Mouse (Mus musculus) heart, embryonic 12.5 days (tissue): ENCODE measurements at regions not wholly inside any gene's neighbourhood (a gene's known extent, or its start where the extent isn't known, plus 50 kb on each side); places are given as distances from the start of the nearest gene placed in this dataset.

ENCODE experiments used
- ATAC-seq: fragments of 200-750 bp; cut with Nextera tagmentation; 2 replicates; pipeline ENCODE4 v1.8.0; 2017; ENCODE audit warnings: moderate TSS enrichment, moderate library complexity; ENCODE audit not compliant: insufficient number of reproducible peaks, low FRiP score
- H3K27ac ChIP-seq: fragments of 300-500 bp; sonication (generic); 2 replicates; pipeline ENCODE4 v1.5.1; 2016; ENCODE audit warnings: mild to moderate bottlenecking, moderate library complexity; ENCODE audit not compliant: poor library complexity, severe bottlenecking
- H3K27me3 ChIP-seq: fragments of 300-500 bp; sonication (generic); replicated peaks from 2 replicates; pipeline ENCODE4 v1.6.1; 2016; ENCODE audit warnings: mild to moderate bottlenecking, moderate library complexity
- H3K36me3 ChIP-seq: fragments of 300-500 bp; sonication (generic); 2 replicates; pipeline ENCODE4 v1.6.1; 2016; ENCODE audit warnings: mild to moderate bottlenecking, moderate library complexity
- H3K4me1 ChIP-seq: fragments of 300-500 bp; sonication (generic); replicated peaks from 2 replicates; pipeline ENCODE4 v1.6.1; 2016; ENCODE audit warnings: mild to moderate bottlenecking
- H3K4me2 ChIP-seq: fragments of 300-500 bp; sonication (generic); 2 replicates; pipeline ENCODE4 v1.6.1; 2016; ENCODE audit warnings: mild to moderate bottlenecking, moderate library complexity
- H3K4me3 ChIP-seq: fragments of 300-500 bp; sonication (generic); 2 replicates; pipeline ENCODE4 v1.5.1; 2016; ENCODE audit warnings: mild to moderate bottlenecking
- H3K9ac ChIP-seq: fragments of 300-500 bp; sonication (generic); 2 replicates; pipeline ENCODE4 v1.6.1; 2016; ENCODE audit warnings: mild to moderate bottlenecking, moderate library complexity
- H3K9me3 ChIP-seq: fragments of 300-500 bp; sonication (generic); replicated peaks from 2 replicates; pipeline ENCODE4 v1.6.1; 2016; ENCODE audit warnings: mild to moderate bottlenecking, moderate library complexity
- WGBS: fragments of 180-500 bp; shearing (Covaris S2); methylation state at CpG from one replicate; pipeline ENCODE4 v1.1.7; 2016; 5-methylcytosine and 5-hydroxymethylcytosine counted together

DNA sequence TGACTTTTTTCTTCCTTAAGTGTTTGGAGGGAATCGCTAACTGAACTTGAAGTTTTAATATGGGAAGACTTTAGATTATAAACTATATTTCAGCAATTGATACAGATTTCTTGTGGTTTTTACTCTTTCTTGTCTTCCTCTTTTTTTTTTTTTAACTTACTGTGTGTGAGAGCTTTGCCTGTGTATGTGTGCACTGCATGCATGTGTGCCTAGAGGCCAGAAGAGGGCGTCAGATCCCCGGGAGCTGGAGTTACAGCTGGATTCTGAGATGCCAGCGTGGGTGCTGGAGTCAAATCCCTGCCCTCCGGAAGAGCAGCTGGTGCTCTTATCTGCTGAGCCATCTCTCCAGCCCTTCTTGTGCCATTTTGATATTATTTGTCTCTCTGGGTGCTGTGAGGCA lies 129.6 kb downstream of the Trim33 start:
- ATAC-seq = no peak
- 80% methylated on average over 5 of the region's 5 CpGs for WGBS
- peaks cover 6% of the 10 kb centered on the region for H3K4me1 ChIP-seq
- H3K4me2 ChIP-seq = no peak overlapping the region
- no peak overlapping the region for H3K9ac ChIP-seq
- no peaks in the 10 kb centered on the region for H3K27me3 ChIP-seq
- H3K9me3 ChIP-seq = no peaks in the 10 kb centered on the region
- no peak overlapping the region for H3K4me3 ChIP-seq
- no peak overlapping the region for H3K27ac ChIP-seq
- no peaks in the 10 kb centered on the region for H3K36me3 ChIP-seq

DNA sequence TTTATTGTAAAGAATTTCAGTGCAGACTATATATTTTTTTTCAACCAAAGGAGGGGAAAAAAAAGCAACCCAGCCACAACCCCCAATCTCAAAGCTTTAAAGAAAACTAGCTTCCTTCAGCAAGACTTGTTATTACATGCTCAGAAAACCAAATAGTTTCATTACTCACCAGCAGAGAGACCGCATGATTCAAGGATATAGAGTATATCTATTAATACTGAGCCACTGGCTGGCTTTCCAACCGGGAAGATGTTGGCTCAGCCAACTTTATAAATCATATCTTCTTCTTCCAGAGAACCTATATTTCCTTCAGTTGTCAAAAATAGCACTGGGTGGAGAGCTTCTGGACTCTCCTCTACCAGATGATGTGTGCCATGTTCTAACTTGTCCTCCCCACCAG lies 133.2 kb downstream of the Trim33 start:
- ATAC-seq = no peak
- no peaks in the 10 kb centered on the region for H3K27me3 ChIP-seq
- WGBS = 75% methylated on average over 2 of the region's 2 CpGs
- H3K36me3 ChIP-seq = no peaks in the 10 kb centered on the region
- H3K4me3 ChIP-seq = no peak overlapping the region
- no peaks in the 10 kb centered on the region for H3K9me3 ChIP-seq
- no peak overlapping the region for H3K9ac ChIP-seq
- H3K27ac ChIP-seq = no peak overlapping the region
- H3K4me1 ChIP-seq = peaks cover 12% of the 10 kb centered on the region
- no peak overlapping the region for H3K4me2 ChIP-seq

DNA sequence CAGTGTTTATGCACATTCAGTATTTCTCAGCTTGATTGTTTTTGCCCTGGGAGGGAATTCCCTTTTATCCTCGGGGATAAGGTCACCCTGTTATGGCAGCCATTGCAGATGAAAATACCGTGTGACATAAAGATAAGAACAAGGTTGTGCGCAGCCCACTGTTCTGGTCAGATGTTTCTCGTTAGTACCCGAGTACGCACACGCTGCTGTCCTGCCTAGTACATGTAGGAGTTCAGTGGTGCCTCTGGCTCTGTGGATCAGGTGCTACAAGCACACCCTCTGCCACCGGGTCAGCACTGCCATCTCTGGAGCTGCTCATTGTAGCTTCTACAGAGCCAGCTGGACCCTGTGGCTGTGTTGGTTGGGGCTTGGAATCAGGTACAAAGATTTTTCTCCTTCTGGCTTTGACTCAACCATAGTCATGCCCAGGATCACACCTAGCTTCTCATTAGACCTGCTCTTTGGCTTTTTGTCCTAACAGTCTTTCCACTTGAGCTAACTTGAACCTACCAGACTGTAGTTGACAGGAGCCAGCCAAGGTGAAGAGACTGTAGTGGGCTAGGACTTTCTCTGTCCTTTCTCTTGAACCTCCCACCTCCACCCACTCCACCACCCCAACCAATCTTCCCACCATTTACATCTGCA lies 136.1 kb downstream of the Trim33 start:
- 65% methylated on average over 8 of the region's 8 CpGs for WGBS
- no peak overlapping the region for H3K4me3 ChIP-seq
- no peaks in the 10 kb centered on the region for H3K36me3 ChIP-seq
- H3K27ac ChIP-seq = no peak overlapping the region
- H3K27me3 ChIP-seq = no peaks in the 10 kb centered on the region
- no peak overlapping the region for H3K9ac ChIP-seq
- peaks cover 25% of the 10 kb centered on the region for H3K4me1 ChIP-seq
- no peaks in the 10 kb centered on the region for H3K9me3 ChIP-seq
- no peak overlapping the region for H3K4me2 ChIP-seq
- no peak for ATAC-seq

DNA sequence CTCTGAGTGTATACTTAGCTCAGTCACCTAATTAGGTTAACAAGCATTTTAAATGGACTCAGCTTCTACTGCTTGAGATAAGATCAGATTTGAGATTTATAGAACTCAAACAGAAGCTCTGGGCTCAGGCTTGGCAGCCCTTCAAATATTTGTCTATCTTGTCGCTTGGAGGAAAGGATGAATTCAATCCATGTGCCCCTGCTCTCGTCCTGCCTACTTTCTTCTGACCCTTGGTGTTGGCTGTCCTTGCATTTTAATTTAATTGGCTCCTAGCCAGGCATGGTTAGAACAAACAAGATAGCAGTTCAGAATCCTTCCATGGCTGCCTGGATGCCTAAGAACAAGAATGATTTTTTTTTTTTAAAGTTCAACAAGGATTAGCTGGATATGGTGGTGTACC lies 137.2 kb downstream of the Trim33 start:
- no peaks in the 10 kb centered on the region for H3K27me3 ChIP-seq
- peaks cover 33% of the 10 kb centered on the region for H3K4me1 ChIP-seq
- no peaks in the 10 kb centered on the region for H3K9me3 ChIP-seq
- H3K27ac ChIP-seq = no peak overlapping the region
- no peak for ATAC-seq
- no peak overlapping the region for H3K4me2 ChIP-seq
- 34% methylated on average over 2 of the region's 2 CpGs for WGBS
- no peaks in the 10 kb centered on the region for H3K36me3 ChIP-seq
- no peak overlapping the region for H3K4me3 ChIP-seq
- H3K9ac ChIP-seq = no peak overlapping the region

DNA sequence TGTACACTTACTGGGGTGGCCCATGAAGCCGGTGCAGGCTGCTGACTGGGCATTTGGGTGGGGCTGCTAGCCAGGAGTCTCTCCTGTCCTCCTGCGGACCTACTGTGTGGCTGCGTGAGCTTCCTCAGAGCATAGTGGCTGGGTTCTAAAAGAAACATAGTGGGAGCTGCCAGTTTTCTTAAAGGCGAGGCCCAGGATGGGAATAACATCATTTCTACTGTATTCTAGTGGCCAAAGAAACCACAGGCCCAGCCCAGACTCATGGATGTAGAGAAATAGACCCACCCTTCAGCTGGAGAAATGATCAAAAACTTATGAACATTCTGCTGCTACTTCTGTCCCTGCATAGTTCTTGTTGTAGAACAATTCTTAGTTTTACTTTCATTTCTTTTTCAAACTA lies 138.7 kb downstream of the Trim33 start:
- no peak for ATAC-seq
- H3K27ac ChIP-seq = no peak overlapping the region
- H3K9ac ChIP-seq = no peak overlapping the region
- H3K36me3 ChIP-seq = no peaks in the 10 kb centered on the region
- WGBS = 94% methylated on average over 4 of the region's 4 CpGs
- H3K4me3 ChIP-seq = no peak overlapping the region
- no peaks in the 10 kb centered on the region for H3K27me3 ChIP-seq
- H3K4me2 ChIP-seq = no peak overlapping the region
- H3K4me1 ChIP-seq = peaks cover 33% of the 10 kb centered on the region
- no peaks in the 10 kb centered on the region for H3K9me3 ChIP-seq

DNA sequence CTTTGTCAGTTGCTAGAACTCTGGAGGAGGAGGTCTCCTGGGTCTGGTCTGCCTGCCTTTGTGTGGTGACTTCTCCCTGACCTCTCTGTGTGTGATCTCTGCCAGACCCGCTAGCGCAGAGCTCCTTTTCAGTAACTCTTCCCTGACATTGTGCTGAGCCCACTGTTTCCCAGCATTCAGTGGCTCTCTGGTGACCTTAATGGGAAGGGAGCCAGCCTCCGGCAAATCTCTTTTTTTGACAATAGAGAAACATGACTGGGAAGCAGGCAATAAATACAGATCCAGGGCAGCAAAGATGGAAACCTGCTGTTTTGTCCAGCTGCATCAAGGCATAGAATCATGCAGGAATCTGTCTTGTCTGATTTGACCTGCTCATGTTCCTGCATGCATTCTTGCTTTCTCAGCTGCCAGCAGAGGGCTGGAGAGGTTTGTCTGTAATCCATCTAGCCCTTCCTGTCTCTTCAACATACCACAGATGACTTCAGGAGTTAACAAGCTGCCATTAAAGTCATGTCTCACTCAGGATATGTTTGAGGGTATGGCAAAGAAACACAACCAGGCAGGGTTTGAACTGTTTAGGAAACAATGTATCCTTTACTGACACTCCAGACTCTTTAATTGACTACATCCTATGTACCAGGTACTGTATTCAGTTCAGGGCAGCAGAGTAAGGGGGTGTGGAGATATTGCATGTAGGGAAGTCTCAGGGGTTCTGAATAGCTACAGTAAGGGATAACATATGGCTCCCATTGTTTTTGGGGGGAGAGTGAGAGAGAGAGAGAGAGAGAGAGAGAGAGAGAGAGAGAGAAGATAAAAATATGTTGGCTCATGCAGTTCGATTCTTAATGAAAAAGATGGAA lies 140.9 kb downstream of the Trim33 start:
- no peak overlapping the region for H3K4me3 ChIP-seq
- H3K27me3 ChIP-seq = no peaks in the 10 kb centered on the region
- peaks cover 33% of the 10 kb centered on the region for H3K4me1 ChIP-seq
- H3K4me2 ChIP-seq = no peak overlapping the region
- H3K36me3 ChIP-seq = no peaks in the 10 kb centered on the region
- H3K9ac ChIP-seq = no peak overlapping the region
- 20% methylated on average over 4 of the region's 4 CpGs for WGBS
- H3K27ac ChIP-seq = peak overlapping the region; percentile 58
- H3K9me3 ChIP-seq = no peaks in the 10 kb centered on the region
- ATAC-seq = peak; percentile 77

DNA sequence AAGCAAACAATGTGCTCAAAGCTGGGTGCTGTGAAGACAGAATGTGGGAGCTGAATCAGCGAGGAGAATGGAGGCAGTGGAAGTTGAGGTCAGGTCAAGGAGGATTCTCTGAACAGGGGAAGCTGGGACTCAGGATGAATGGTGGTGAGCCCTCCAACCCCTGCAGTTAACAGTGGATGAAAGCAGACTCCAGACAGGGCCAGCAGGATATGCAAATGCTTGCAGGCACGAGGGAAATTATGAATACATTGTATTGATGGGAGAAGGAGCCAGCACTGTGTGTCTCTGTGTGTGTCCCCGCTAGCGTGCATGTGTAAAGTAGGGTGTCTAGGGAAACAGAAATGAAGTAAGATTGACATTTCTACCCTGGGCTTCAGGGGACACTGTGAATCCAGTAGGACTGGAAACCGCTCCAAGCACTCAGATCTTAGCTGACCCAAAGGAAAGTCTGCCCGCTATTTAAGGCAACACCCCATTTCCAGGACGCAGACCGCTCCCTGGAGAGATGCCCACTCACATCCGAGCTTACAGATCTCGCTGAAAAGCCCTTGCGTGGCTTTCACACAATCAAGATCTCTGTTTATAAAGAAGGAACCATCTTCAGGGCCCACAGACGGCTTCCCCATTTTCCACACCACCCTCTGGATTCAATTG lies 141.7 kb downstream of the Trim33 start:
- no peak overlapping the region for H3K27ac ChIP-seq
- ATAC-seq = no peak
- H3K36me3 ChIP-seq = no peaks in the 10 kb centered on the region
- H3K9ac ChIP-seq = 0 out of 2 replicates have a peak overlapping the region, but pooled peaks have one; percentile 17
- H3K4me3 ChIP-seq = no peak overlapping the region
- peaks cover 32% of the 10 kb centered on the region for H3K4me1 ChIP-seq
- no peaks in the 10 kb centered on the region for H3K9me3 ChIP-seq
- no peaks in the 10 kb centered on the region for H3K27me3 ChIP-seq
- 70% methylated on average over 12 of the region's 12 CpGs for WGBS
- H3K4me2 ChIP-seq = no peak overlapping the region

DNA sequence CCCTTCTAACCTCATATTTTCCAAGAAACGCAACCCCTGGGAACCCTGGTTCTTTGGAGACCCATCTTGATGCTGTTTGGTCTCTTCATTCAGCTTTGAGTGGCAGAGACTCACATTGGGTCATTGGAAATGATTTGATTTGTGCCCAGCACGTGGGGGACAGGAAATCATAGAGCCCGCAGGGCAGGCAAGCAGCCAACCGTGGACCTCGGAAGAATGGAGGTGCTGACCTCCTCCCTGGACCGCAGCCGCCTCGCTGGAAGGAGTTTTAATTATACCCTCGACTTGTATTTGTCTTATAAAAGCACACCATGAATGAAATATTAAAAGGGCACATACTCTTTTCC lies 142.2 kb downstream of the Trim33 start:
- Histone ChIP-seq H3K27me3 (no peaks in the 10 kb centered on the region), H3K9me3 (no peaks in the 10 kb centered on the region), H3K27ac (no peak overlapping the region), H3K4me1 (peaks cover 27% of the 10 kb centered on the region), H3K4me3 (no peak overlapping the region), H3K36me3 (no peaks in the 10 kb centered on the region), H3K4me2 (no peak overlapping the region), H3K9ac (no peak overlapping the region)
- 77% methylated on average over 9 of the region's 9 CpGs for WGBS
- no peak for ATAC-seq

DNA sequence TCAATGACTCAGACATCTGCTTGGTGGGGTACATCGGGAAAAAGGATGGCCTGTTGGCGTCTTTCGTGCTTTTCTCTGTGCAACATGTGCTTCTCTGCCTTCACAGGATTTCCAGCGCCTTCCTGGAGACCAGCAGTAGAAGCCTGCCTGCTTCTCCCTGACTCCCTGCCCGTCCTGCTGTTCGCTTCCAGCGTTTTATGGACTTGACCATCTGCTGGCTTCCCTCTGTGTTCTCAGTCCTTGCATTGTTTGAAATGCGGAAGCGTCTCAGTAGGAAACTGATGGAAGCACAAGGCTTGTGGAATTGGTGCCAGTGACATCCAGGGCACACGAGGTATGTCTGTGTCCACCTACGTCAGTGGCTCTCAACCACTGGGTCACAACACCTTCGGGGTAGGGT lies 143.7 kb downstream of the Trim33 start:
- Histone ChIP-seq H3K9me3 (no peaks in the 10 kb centered on the region), H3K4me2 (no peak overlapping the region), H3K9ac (no peak overlapping the region), H3K36me3 (no peaks in the 10 kb centered on the region), H3K27me3 (no peaks in the 10 kb centered on the region), H3K27ac (no peak overlapping the region), H3K4me3 (no peak overlapping the region), H3K4me1 (peaks cover 21% of the 10 kb centered on the region)
- WGBS = 81% methylated on average over 12 of the region's 12 CpGs
- ATAC-seq = no peak

DNA sequence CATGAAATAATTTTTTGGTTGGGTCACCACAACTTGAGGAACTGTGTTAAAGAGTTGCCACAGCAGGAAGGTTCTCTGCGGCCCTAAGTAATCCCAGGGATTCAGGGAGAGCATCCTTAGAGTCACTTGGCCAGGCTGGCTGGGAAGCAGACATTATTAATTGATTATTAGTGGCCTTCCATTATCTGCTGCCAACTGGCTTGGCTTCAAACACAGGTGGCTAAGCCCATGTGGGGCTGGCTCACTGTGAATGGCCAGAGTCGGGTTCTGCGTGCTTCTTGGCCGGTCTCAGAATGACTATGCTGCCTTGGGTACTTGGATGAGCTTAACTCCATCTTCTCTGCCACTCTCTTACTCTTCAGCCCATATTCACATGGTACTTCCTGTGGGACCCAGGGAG lies 144.2 kb downstream of the Trim33 start:
- Histone ChIP-seq H3K4me2 (no peak overlapping the region), H3K27ac (no peak overlapping the region), H3K27me3 (no peaks in the 10 kb centered on the region), H3K4me3 (no peak overlapping the region), H3K36me3 (no peaks in the 10 kb centered on the region), H3K9me3 (no peaks in the 10 kb centered on the region), H3K9ac (no peak overlapping the region), H3K4me1 (peaks cover 21% of the 10 kb centered on the region)
- ATAC-seq = no peak
- WGBS = 87% methylated on average over 4 of the region's 4 CpGs

DNA sequence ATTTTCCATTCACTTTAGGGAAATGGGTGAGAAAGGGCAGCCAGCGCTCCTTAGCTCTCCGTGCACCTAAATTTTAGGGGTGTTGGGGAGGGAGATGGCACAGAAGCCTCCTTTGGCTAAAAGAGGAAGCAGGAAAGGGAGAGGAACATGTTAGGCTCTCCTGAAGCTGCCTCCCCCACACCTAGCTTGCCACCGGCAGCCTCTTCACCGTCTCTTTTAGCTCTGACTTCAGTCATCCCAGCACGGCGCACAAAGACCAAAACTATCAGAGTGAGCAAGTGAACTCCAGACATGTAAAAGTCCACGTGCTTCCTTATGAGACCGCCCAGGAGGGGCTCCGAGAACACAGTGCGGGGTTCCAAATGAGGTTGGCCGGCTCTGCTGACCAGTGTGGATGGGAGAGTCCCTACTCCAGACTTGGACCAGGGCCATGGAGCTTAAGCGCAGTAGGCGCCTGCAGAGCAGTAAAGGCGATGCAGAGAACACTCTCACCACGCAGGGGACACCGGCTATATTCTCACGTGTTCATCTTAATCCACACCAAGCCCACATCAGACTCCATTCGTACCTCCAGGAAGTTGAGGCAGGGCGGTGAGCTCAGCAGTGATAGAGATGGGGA lies 146.8 kb downstream of the Trim33 start:
- whole genome bisulfite sequencing = 80% methylated on average over 19 of the region's 19 CpGs
- H3K36me3 ChIP-seq = no peaks in the 10 kb centered on the region
- no peaks in the 10 kb centered on the region for H3K9me3 ChIP-seq
- H3K27ac ChIP-seq = no peak overlapping the region
- no peaks in the 10 kb centered on the region for H3K27me3 ChIP-seq
- no peak overlapping the region for H3K4me3 ChIP-seq
- H3K4me2 ChIP-seq = no peak overlapping the region
- no peak for ATAC-seq
- H3K4me1 ChIP-seq = peaks cover 1% of the 10 kb centered on the region
- H3K9ac ChIP-seq = no peak overlapping the region
